Mouse (Mus musculus) olfactory bulb, adult 2 months (tissue): ENCODE results near the gene Gm38431. TPM values are rescaled to one million over a fixed set of nuclear protein-coding genes. Genes with fewer than 3 reads are reported as not detected.

Experiments used
- H3K27ac ChIP-seq: fragments of 200-500 bp; 2 replicates; pipeline ENCODE4 v1.5.1; 2012; ENCODE audit warnings: low read depth, low read length; ENCODE audit not compliant: insufficient read depth
- H3K4me1 ChIP-seq: fragments of 200-500 bp; 2 replicates; pipeline ENCODE4 v1.6.1; 2012; ENCODE audit warnings: low read length; ENCODE audit not compliant: control insufficient read depth, insufficient read depth
- H3K4me3 ChIP-seq: fragments of 200-500 bp; 2 replicates; pipeline ENCODE4 v1.5.1; 2012; ENCODE audit warnings: mild to moderate bottlenecking, low read depth, low read length, moderate library complexity; ENCODE audit not compliant: insufficient read depth
- CTCF ChIP-seq: fragments of 200-500 bp; IDR thresholded peaks from 2 replicates; pipeline ENCODE4 v1.5.1; 2012; ENCODE audit warnings: low read depth, mild to moderate bottlenecking, low read length, moderate library complexity; ENCODE audit not compliant: insufficient read depth
- POLR2A ChIP-seq: fragments of 200-500 bp; IDR thresholded peaks from 2 replicates; pipeline ENCODE4 v1.6.1; 2012; ENCODE audit warnings: mild to moderate bottlenecking, low read depth, low read length, moderate library complexity; ENCODE audit not compliant: insufficient read depth
- WGBS: fragments of 180-500 bp; shearing (Covaris S2); methylation state at CpG from one replicate; pipeline ENCODE4 v1.1.7; 2018; 5-methylcytosine and 5-hydroxymethylcytosine counted together
- polyA plus RNA-seq: library from polyadenylated mRNA; stranded (reverse); fragments of >200 nt; gene quantifications from 2 replicates; pipeline ENCODE4 v1.2.4, GENCODE M21; 2012; ENCODE audit warnings: low replicate concordance; ENCODE audit not compliant: missing spikeins, insufficient read depth, insufficient read length

Gene Gm38431
- polyA plus RNA-seq, 1 experiment = not detected

GRCm38 (mm10) chr9:21035586-21035985 lies 56.2 kb downstream of the Gm38431 start:
- no peak overlapping the region for H3K4me3 ChIP-seq
- no peak for TF ChIP-seq POLR2A
- TF ChIP-seq CTCF = no peak
- H3K4me1 ChIP-seq = peaks cover 62% of the 10 kb centered on the region
- WGBS = 48% methylated on average over 9 of the region's 9 CpGs
- no peak overlapping the region; the same call in 1 of the 2 replicates for H3K27ac ChIP-seq

- 37% methylated on average over 17 of the region's 17 CpGs for WGBS
- Histone ChIP-seq H3K4me1 (peaks cover 66% of the 10 kb centered on the region), H3K4me3 (no peak overlapping the region), H3K27ac (no peak overlapping the region)
- TF ChIP-seq CTCF = 0 out of 2 replicates have a peak, but pooled peaks have one; percentile 8
- no peak for TF ChIP-seq POLR2A
Observed at GRCm38 (mm10) chr9:21034481-21035085, 57.2 kb downstream of the Gm38431 start.

GRCm38 (mm10) chr9:21033136-21033535 lies 58.7 kb downstream of the Gm38431 start:
- peak overlapping the region; percentile 93 for H3K27ac ChIP-seq
- H3K4me1 ChIP-seq = peaks cover 64% of the 10 kb centered on the region
- WGBS = under 1% methylated on average over 34 of the region's 34 CpGs
- TF ChIP-seq CTCF = no peak
- no peak for TF ChIP-seq POLR2A
- H3K4me3 ChIP-seq = peak overlapping the region; percentile 59

GRCm38 (mm10) chr9:21032491-21032890 lies 59.3 kb downstream of the Gm38431 start:
- no peak for TF ChIP-seq POLR2A
- no peak for TF ChIP-seq CTCF
- Histone ChIP-seq H3K27ac (peak overlapping the region; percentile 93), H3K4me3 (peak overlapping the region; percentile 59), H3K4me1 (peaks cover 63% of the 10 kb centered on the region)
- 2% methylated on average over 7 of the region's 7 CpGs for WGBS

GRCm38 (mm10) chr9:21031896-21032351 lies 59.9 kb downstream of the Gm38431 start, which contains the start of gene Icam5:
Gene Icam5, plus strand, starts transcription at chr9:21032073.
- TF ChIP-seq POLR2A = peak; percentile 46; the same call in 1 of the 2 replicates
- TF ChIP-seq CTCF = 0 out of 2 replicates have a peak, but pooled peaks have one; percentile 7
- Histone ChIP-seq H3K27ac (peak within 1 kb of the TSS; percentile 93), H3K4me1 (peaks cover 63% of the 10 kb centered on the region), H3K4me3 (peak within 1 kb of the TSS; percentile 59)
- WGBS = under 1% methylated on average over 35 of the region's 35 CpGs

GRCm38 (mm10) chr9:21031251-21031895 lies 60.4 kb downstream of the Gm38431 start:
- under 1% methylated on average over 36 of the region's 36 CpGs for WGBS
- TF ChIP-seq CTCF (no peak), POLR2A (peak; percentile 45; the same call in 1 of the 2 replicates)
- Histone ChIP-seq H3K4me3 (peak overlapping the region; percentile 59), H3K4me1 (peaks cover 59% of the 10 kb centered on the region), H3K27ac (peak overlapping the region; percentile 93)

GRCm38 (mm10) chr9:21030781-21031250 lies 61.0 kb downstream of the Gm38431 start:
- Histone ChIP-seq H3K4me3 (peak overlapping the region; percentile 59), H3K27ac (peak overlapping the region; percentile 93), H3K4me1 (peaks cover 54% of the 10 kb centered on the region)
- under 1% methylated on average over 13 of the region's 13 CpGs for WGBS
- TF ChIP-seq CTCF = no peak
- TF ChIP-seq POLR2A = no peak

- H3K27ac ChIP-seq = peak overlapping the region; percentile 25; the same call in 1 of the 2 replicates
- 28% methylated on average over 22 of the region's 22 CpGs for WGBS
Observed at GRCm38 (mm10) chr9:21030055-21030600, 61.7 kb downstream of the Gm38431 start.

More at GRCm38 (mm10) chr9:21030055-21030600, 61.7 kb downstream of the Gm38431 start:
- Histone ChIP-seq H3K4me3 (peak overlapping the region; percentile 43), H3K4me1 (peaks cover 49% of the 10 kb centered on the region)
- TF ChIP-seq POLR2A (no peak), CTCF (no peak)
